Mouse (Mus musculus): Measurements from ENCODE around the gene Mc3r. TPM values are rescaled to one million over a fixed set of nuclear protein-coding genes. Genes with fewer than 3 reads are reported as not detected.

Gene Mc3r
- polyA plus RNA-seq, 1 experiment from 2014 or later: not detected

DNA sequence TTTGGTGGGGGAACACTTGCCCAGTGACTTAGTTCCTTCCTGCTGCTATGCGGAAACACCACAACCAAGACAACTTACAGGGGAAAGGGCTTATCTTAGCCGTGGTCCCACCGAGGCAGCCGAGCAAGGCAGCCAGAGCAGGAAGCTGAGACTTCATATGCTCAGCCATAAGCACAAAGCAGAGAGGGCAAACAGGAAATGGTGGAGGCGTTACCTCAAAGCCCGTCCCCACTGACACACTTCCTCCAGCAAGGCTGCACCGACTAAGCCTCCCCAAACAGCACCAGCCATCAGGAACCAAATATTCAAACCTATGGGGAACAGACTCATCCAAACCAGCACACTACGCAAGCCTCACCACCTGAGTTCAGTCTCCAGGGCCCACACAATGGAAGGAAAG lies 26.4 kb downstream of the Mc3r start:
- ChIA-PET POLR2A (no interaction called here), CTCF (interaction anchor here (0.9 kb wide), 1 partner anchor 18 kb away, joined by 3 read pairs; no protein-coding TSS in a partner anchor)
- DNase-seq (ENCODE audit: low read depth, low spot score) (no peak), ATAC-seq (no peak)
- in situ Hi-C loops (cut with MboI; ENCODE audit: low pct_unique_long_range_greater_than_20kb): no loop called here
- TF ChIP-seq CTCF (IDR thresholded peaks at IDR 0.05): no peak
- H3K27me3 ChIP-seq: no peaks in the 10 kb centered on the region

GRCm38 (mm10) chr2:172276155-172276554 lies 27.9 kb downstream of the Mc3r start:
- peak; percentile 39 for ATAC-seq
- DNase-seq (ENCODE audit: low read depth, low spot score): peak; percentile 31
- in situ Hi-C loops (cut with MboI; ENCODE audit: low pct_unique_long_range_greater_than_20kb): no loop called here
- ChIA-PET POLR2A (no interaction called here), CTCF (no interaction called here)
- H3K27me3 ChIP-seq: no peaks in the 10 kb centered on the region
- TF ChIP-seq CTCF (IDR thresholded peaks at IDR 0.05): no peak

DNA sequence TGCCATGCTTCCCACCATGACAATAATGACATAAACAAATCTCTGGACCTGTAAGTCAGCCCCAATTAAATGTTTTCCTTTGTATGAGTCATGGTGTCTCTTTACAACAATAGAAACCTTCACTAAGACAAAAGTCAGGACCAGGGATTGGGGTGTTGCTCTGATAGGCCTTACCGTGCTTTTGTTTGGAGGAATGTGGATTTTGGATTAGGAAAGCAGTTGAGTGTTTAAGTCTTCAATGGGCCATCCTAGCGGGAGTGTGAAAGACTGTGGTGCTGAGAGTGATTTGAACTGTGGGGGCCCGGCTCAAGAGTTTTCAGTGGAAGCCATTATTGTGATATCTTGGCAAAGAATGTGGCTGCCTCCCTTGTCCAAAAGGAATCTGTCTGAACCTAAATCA lies 30.7 kb downstream of the Mc3r start:
- POLR2A ChIA-PET: no interaction called here
- TF ChIP-seq CTCF (IDR thresholded peaks at IDR 0.05): no peak
- no peak for DNase-seq (ENCODE audit: low read depth, low spot score)
- in situ Hi-C loops (cut with MboI; ENCODE audit: low pct_unique_long_range_greater_than_20kb): no loop called here
- H3K27me3 ChIP-seq: no peaks in the 10 kb centered on the region
- CTCF ChIA-PET: no interaction called here
- no peak for ATAC-seq

GRCm38 (mm10) chr2:172282071-172282710 lies 33.9 kb downstream of the Mc3r start:
- no peaks in the 10 kb centered on the region for H3K27me3 ChIP-seq

DNA sequence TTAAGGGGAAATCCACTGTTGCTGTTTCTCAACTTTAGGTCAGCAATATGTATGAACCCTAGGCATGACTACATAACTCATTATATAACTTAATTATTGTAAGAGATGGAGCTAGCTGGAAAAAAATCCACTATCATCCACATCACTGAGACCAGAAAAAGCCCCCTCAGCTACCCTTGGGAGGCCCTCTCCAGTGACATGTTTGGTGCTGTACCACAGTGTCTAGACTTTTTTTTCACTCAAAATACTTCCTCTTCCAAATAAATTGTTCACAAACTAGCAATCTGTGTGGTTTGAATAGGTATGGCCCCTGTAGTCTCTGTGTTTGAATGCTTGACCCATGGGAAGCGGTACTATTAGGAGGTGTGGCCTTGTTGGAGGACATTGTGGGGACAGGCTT lies 39.4 kb downstream of the Mc3r start:
- DNase-seq (ENCODE audit: low read depth, low spot score) (no peak), ATAC-seq (no peak)
- POLR2A ChIA-PET: no interaction called here
- in situ Hi-C loops (cut with MboI; ENCODE audit: low pct_unique_long_range_greater_than_20kb): no loop called here
- no peak for TF ChIP-seq CTCF (IDR thresholded peaks at IDR 0.05)
- no peaks in the 10 kb centered on the region for H3K27me3 ChIP-seq
- CTCF ChIA-PET: interaction anchor here (0.9 kb wide), 1 partner anchor 25 kb away, joined by 3 read pairs; no protein-coding TSS in a partner anchor

More at GRCm38 (mm10) chr2:172282071-172282710, 33.9 kb downstream of the Mc3r start:
- no peak for ATAC-seq
- ChIA-PET POLR2A (no interaction called here), CTCF (no interaction called here)
- in situ Hi-C loops (cut with MboI; ENCODE audit: low pct_unique_long_range_greater_than_20kb): no loop called here
- DNase-seq (ENCODE audit: low read depth, low spot score): no peak
- no peak for TF ChIP-seq CTCF (IDR thresholded peaks at IDR 0.05)

- CTCF ChIA-PET: no interaction called here
- DNase-seq (ENCODE audit: low read depth, low spot score): no peak
- no peak for ATAC-seq
- POLR2A ChIA-PET: interaction anchor here (0.5 kb wide), 1 partner anchor 107 kb away, joined by 5 read pairs; no protein-coding TSS in a partner anchor
- no peaks in the 10 kb centered on the region for H3K27me3 ChIP-seq
- in situ Hi-C loops (cut with MboI; ENCODE audit: low pct_unique_long_range_greater_than_20kb): no loop called here
- TF ChIP-seq CTCF (IDR thresholded peaks at IDR 0.05): no peak
Measured at GRCm38 (mm10) chr2:172288965-172289364, 40.7 kb downstream of the Mc3r start.

- DNase-seq (ENCODE audit: low read depth, low spot score): no peak
- in situ Hi-C loops (cut with MboI; ENCODE audit: low pct_unique_long_range_greater_than_20kb): no loop called here
- ChIA-PET CTCF (no interaction called here), POLR2A (no interaction called here)
- no peak for ATAC-seq
- H3K27me3 ChIP-seq: no peaks in the 10 kb centered on the region
- TF ChIP-seq CTCF (IDR thresholded peaks at IDR 0.05): no peak
Measured at GRCm38 (mm10) chr2:172289632-172290031, 41.3 kb downstream of the Mc3r start.

- ChIA-PET POLR2A (no interaction called here), CTCF (no interaction called here)
- ATAC-seq (no peak), DNase-seq (ENCODE audit: low read depth, low spot score) (no peak)
- H3K27me3 ChIP-seq: no peaks in the 10 kb centered on the region
- in situ Hi-C loops (cut with MboI; ENCODE audit: low pct_unique_long_range_greater_than_20kb): no loop called here
- TF ChIP-seq CTCF (IDR thresholded peaks at IDR 0.05): no peak
Measured at GRCm38 (mm10) chr2:172290474-172290873, 42.2 kb downstream of the Mc3r start.

GRCm38 (mm10) chr2:172291025-172291424 lies 42.7 kb downstream of the Mc3r start:
- no peaks in the 10 kb centered on the region for H3K27me3 ChIP-seq
- ChIA-PET POLR2A (no interaction called here), CTCF (no interaction called here)
- DNase-seq (ENCODE audit: low read depth, low spot score): no peak
- in situ Hi-C loops (cut with MboI; ENCODE audit: low pct_unique_long_range_greater_than_20kb): no loop called here
- ATAC-seq: no peak
- no peak for TF ChIP-seq CTCF (IDR thresholded peaks at IDR 0.05)

DNA sequence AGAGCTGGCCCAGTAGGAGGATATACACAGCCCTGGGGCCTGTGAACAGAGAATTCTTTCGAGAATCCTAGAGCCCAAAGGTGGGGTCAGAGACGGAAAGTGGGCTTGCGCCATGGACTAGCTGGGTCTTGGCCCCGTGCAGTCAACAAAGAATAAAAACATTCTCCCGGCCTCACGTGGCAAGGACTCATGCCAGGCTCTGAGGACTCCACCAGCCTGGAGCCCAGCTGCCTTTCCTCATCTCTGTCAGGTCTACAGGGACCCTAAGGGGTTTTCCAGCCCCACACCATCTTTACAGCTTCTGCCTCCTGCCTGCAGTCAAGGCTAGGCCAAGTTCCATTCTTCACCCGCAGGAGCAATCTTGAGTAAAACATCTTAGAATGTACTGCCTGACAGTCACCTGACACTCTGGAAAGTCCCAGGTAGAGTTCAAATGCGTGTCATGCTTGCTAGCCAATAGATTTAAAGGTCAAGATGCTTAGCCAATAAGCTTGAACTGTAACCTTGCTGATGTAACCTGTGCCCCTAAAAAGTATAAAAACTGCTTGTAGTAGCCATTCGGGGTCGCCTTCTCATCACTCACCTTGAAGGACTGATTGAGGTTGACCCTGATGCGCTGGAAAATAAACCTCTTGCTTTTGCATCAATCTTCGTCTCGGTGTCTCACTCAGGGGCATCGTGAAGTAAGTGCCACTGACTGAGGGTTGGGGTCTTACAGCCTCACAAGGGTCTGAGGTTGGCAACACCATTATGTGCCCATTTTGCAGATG lies 43.6 kb downstream of the Mc3r start:
- CTCF ChIA-PET: interaction anchor here (1.3 kb wide), 1 partner anchor 18 kb away, joined by 3 read pairs; no protein-coding TSS in a partner anchor
- POLR2A ChIA-PET: no interaction called here
- DNase-seq (ENCODE audit: low read depth, low spot score) (no peak), ATAC-seq (no peak)
- H3K27me3 ChIP-seq: no peaks in the 10 kb centered on the region
- in situ Hi-C loops (cut with MboI; ENCODE audit: low pct_unique_long_range_greater_than_20kb): no loop called here
- TF ChIP-seq CTCF (IDR thresholded peaks at IDR 0.05): no peak

Data from Patski (cell line).